Mouse (Mus musculus): ENCODE measurements at regions not wholly inside any gene's neighbourhood (a gene's known extent, or its start where the extent isn't known, plus 50 kb on each side); places are given as distances from the start of the nearest gene placed in this dataset.

DNA sequence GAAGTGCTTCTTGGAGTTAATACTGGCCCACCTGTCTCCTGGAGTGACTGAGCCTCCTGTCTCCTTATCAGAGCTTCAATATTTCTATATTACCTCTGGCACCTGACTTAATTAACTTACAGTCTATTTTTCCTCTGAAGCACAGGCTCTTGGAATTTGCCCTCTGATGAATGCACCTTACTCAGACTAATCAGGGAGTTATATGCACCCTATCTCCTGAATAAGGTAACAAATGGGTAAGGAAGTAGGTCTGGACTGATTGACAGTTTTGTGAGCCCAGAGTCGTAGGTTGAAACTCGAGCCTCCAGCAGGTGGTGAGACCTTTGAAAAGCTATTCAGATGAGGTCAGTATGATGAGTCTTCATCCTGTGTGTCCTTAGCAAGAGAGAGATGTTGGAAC is 304.9 kb upstream of the Mki67 start:
- no peak overlapping the region for H3K9ac ChIP-seq (ENCODE audit: low read length)
- ATAC-seq (replicated peaks; ENCODE audit: low FRiP score) (no peak), DNase-seq (ENCODE audit: low spot score) (no peak)
- no peak overlapping the region for H3K4me2 ChIP-seq (ENCODE audit: low read depth, low read length, severe bottlenecking)
- H3K4me3 ChIP-seq (ENCODE audit: low read depth, low read length): no peak overlapping the region
- 64% methylated on average over 2 of the region's 2 CpGs for WGBS
- H3K9me3 ChIP-seq (ENCODE audit: control insufficient read depth, low read length): no peaks in the 10 kb centered on the region
- no peaks in the 10 kb centered on the region for H3K36me3 ChIP-seq (ENCODE audit: control insufficient read depth, insufficient read depth, low read length)
- no peaks in the 10 kb centered on the region for H3K4me1 ChIP-seq (replicated peaks; ENCODE audit: control insufficient read depth, insufficient read depth, low read length)
- no peaks in the 10 kb centered on the region for H3K27me3 ChIP-seq (ENCODE audit: control insufficient read depth, insufficient read depth, low read length)
- H3K27ac ChIP-seq (ENCODE audit: low read depth, low read length): no peak overlapping the region

- Histone ChIP-seq H3K36me3 (ENCODE audit: control insufficient read depth, insufficient read depth, low read length) (no peaks in the 10 kb centered on the region), H3K9ac (ENCODE audit: low read length) (no peak overlapping the region), H3K4me2 (ENCODE audit: low read depth, low read length, severe bottlenecking) (no peak overlapping the region), H3K9me3 (ENCODE audit: control insufficient read depth, low read length) (no peaks in the 10 kb centered on the region), H3K27me3 (ENCODE audit: control insufficient read depth, insufficient read depth, low read length) (no peaks in the 10 kb centered on the region), H3K4me1 (replicated peaks; ENCODE audit: control insufficient read depth, insufficient read depth, low read length) (no peaks in the 10 kb centered on the region), H3K4me3 (ENCODE audit: low read depth, low read length) (no peak overlapping the region), H3K27ac (ENCODE audit: low read depth, low read length) (no peak overlapping the region)
- no peak for ATAC-seq (replicated peaks; ENCODE audit: low FRiP score)
- 75% methylated on average over 5 of the region's 5 CpGs for WGBS
- DNase-seq (ENCODE audit: low spot score): no peak
These were observed 306.8 kb upstream of the Mki67 start for GRCm38 (mm10) chr7:136022781-136023448.

GRCm38 (mm10) chr7:136026451-136026850 is 310.3 kb upstream of the Mki67 start:
- no peak overlapping the region for H3K27ac ChIP-seq (ENCODE audit: low read depth, low read length)
- no peak overlapping the region for H3K4me2 ChIP-seq (ENCODE audit: low read depth, low read length, severe bottlenecking)
- 76% methylated on average over 7 of the region's 7 CpGs for WGBS
- ATAC-seq (replicated peaks; ENCODE audit: low FRiP score): no peak
- no peaks in the 10 kb centered on the region for H3K9me3 ChIP-seq (ENCODE audit: control insufficient read depth, low read length)
- H3K36me3 ChIP-seq (ENCODE audit: control insufficient read depth, insufficient read depth, low read length): no peaks in the 10 kb centered on the region
- H3K9ac ChIP-seq (ENCODE audit: low read length): no peak overlapping the region
- no peak for DNase-seq (ENCODE audit: low spot score)
- no peak overlapping the region for H3K4me3 ChIP-seq (ENCODE audit: low read depth, low read length)
- no peaks in the 10 kb centered on the region for H3K27me3 ChIP-seq (ENCODE audit: control insufficient read depth, insufficient read depth, low read length)
- no peaks in the 10 kb centered on the region for H3K4me1 ChIP-seq (replicated peaks; ENCODE audit: control insufficient read depth, insufficient read depth, low read length)

GRCm38 (mm10) chr7:136032026-136032425 is 315.9 kb upstream of the Mki67 start:
- H3K4me3 ChIP-seq (ENCODE audit: low read depth, low read length): no peak overlapping the region
- 85% methylated on average over 6 of the region's 6 CpGs for WGBS

DNA sequence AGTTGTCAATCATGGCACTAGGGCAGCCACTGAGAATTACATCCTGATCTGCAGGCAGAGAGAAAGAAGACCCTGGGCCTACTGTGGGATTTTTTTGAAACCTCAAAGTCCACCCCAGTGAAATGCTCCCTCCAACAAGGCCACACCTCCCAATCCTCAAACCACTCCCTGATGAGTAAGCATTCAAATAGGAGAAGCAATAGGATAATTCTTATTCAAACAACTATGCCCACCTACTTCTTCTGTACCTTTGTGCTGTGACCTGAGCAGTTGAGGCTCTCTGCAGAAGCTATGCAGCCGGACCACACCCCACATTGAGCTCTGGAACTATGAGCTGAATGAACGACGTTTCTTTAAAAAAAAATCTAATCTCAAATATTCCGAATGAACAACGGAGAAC is 317.4 kb upstream of the Mki67 start:
- Histone ChIP-seq H3K4me1 (replicated peaks; ENCODE audit: control insufficient read depth, insufficient read depth, low read length) (no peaks in the 10 kb centered on the region), H3K4me3 (ENCODE audit: low read depth, low read length) (no peak overlapping the region), H3K27ac (ENCODE audit: low read depth, low read length) (no peak overlapping the region), H3K27me3 (ENCODE audit: control insufficient read depth, insufficient read depth, low read length) (no peaks in the 10 kb centered on the region), H3K4me2 (ENCODE audit: low read depth, low read length, severe bottlenecking) (no peak overlapping the region), H3K9me3 (ENCODE audit: control insufficient read depth, low read length) (no peaks in the 10 kb centered on the region), H3K9ac (ENCODE audit: low read length) (no peak overlapping the region), H3K36me3 (ENCODE audit: control insufficient read depth, insufficient read depth, low read length) (no peaks in the 10 kb centered on the region)
- no peak for DNase-seq (ENCODE audit: low spot score)
- ATAC-seq (replicated peaks; ENCODE audit: low FRiP score): no peak
- WGBS: 91% methylated on average over 5 of the region's 5 CpGs

More at GRCm38 (mm10) chr7:136032026-136032425, 315.9 kb upstream of the Mki67 start:
- Histone ChIP-seq H3K4me2 (ENCODE audit: low read depth, low read length, severe bottlenecking) (no peak overlapping the region), H3K27me3 (ENCODE audit: control insufficient read depth, insufficient read depth, low read length) (no peaks in the 10 kb centered on the region), H3K27ac (ENCODE audit: low read depth, low read length) (no peak overlapping the region), H3K9me3 (ENCODE audit: control insufficient read depth, low read length) (no peaks in the 10 kb centered on the region), H3K4me1 (replicated peaks; ENCODE audit: control insufficient read depth, insufficient read depth, low read length) (no peaks in the 10 kb centered on the region), H3K36me3 (ENCODE audit: control insufficient read depth, insufficient read depth, low read length) (no peaks in the 10 kb centered on the region), H3K9ac (ENCODE audit: low read length) (no peak overlapping the region)
- DNase-seq (ENCODE audit: low spot score) (no peak), ATAC-seq (replicated peaks; ENCODE audit: low FRiP score) (no peak)

- DNase-seq (ENCODE audit: low spot score) (no peak), ATAC-seq (replicated peaks; ENCODE audit: low FRiP score) (no peak)
- no peaks in the 10 kb centered on the region for H3K4me1 ChIP-seq (replicated peaks; ENCODE audit: control insufficient read depth, insufficient read depth, low read length)
- no peaks in the 10 kb centered on the region for H3K36me3 ChIP-seq (ENCODE audit: control insufficient read depth, insufficient read depth, low read length)
- H3K27ac ChIP-seq (ENCODE audit: low read depth, low read length): no peak overlapping the region
- no peak overlapping the region for H3K9ac ChIP-seq (ENCODE audit: low read length)
- H3K9me3 ChIP-seq (ENCODE audit: control insufficient read depth, low read length): no peaks in the 10 kb centered on the region
- H3K4me2 ChIP-seq (ENCODE audit: low read depth, low read length, severe bottlenecking): no peak overlapping the region
- WGBS: 84% methylated on average over 7 of the region's 7 CpGs
- no peaks in the 10 kb centered on the region for H3K27me3 ChIP-seq (ENCODE audit: control insufficient read depth, insufficient read depth, low read length)
- H3K4me3 ChIP-seq (ENCODE audit: low read depth, low read length): no peak overlapping the region
These were observed 319.6 kb upstream of the Mki67 start for GRCm38 (mm10) chr7:136035735-136036134.

GRCm38 (mm10) chr7:136038072-136038471 is 321.9 kb upstream of the Mki67 start:
- no peaks in the 10 kb centered on the region for H3K27me3 ChIP-seq (ENCODE audit: control insufficient read depth, insufficient read depth, low read length)
- H3K9ac ChIP-seq (ENCODE audit: low read length): no peak overlapping the region
- 0 out of 2 replicates have a peak, but pooled peaks cover 2% of the 10 kb centered on the region for H3K4me1 ChIP-seq (replicated peaks; ENCODE audit: control insufficient read depth, insufficient read depth, low read length)
- no peak for ATAC-seq (replicated peaks; ENCODE audit: low FRiP score)
- H3K4me3 ChIP-seq (ENCODE audit: low read depth, low read length): no peak overlapping the region
- no peak overlapping the region for H3K4me2 ChIP-seq (ENCODE audit: low read depth, low read length, severe bottlenecking)
- H3K9me3 ChIP-seq (ENCODE audit: control insufficient read depth, low read length): no peaks in the 10 kb centered on the region
- H3K36me3 ChIP-seq (ENCODE audit: control insufficient read depth, insufficient read depth, low read length): no peaks in the 10 kb centered on the region
- H3K27ac ChIP-seq (ENCODE audit: low read depth, low read length): no peak overlapping the region
- 79% methylated on average over 5 of the region's 5 CpGs for WGBS
- DNase-seq (ENCODE audit: low spot score): no peak

DNA sequence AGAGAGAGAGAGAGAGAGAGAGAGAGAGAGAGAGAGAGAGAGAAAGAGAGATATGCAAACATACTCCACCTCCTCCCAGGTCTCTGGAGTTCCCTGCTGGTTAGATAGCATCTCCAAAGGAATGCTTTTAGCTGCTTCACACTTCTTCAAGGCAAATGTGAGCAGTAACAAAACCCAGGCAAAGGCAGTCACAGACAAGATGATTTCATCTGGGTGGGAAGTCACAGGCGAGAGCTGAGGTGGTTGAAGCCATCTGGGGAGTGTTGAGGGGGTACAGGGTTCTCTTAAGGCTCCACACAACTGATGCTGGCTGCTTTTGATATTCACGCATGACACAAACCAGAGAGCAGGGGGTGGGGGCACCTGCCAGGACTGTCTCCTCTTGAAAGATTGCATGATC is 322.7 kb upstream of the Mki67 start:
- ATAC-seq (replicated peaks; ENCODE audit: low FRiP score) (no peak), DNase-seq (ENCODE audit: low spot score) (no peak)
- Histone ChIP-seq H3K9me3 (ENCODE audit: control insufficient read depth, low read length) (no peaks in the 10 kb centered on the region), H3K9ac (ENCODE audit: low read length) (no peak overlapping the region), H3K4me3 (ENCODE audit: low read depth, low read length) (no peak overlapping the region), H3K27ac (ENCODE audit: low read depth, low read length) (no peak overlapping the region), H3K36me3 (ENCODE audit: control insufficient read depth, insufficient read depth, low read length) (no peaks in the 10 kb centered on the region), H3K27me3 (ENCODE audit: control insufficient read depth, insufficient read depth, low read length) (no peaks in the 10 kb centered on the region), H3K4me2 (ENCODE audit: low read depth, low read length, severe bottlenecking) (no peak overlapping the region), H3K4me1 (replicated peaks; ENCODE audit: control insufficient read depth, insufficient read depth, low read length) (0 out of 2 replicates have a peak, but pooled peaks cover 2% of the 10 kb centered on the region)
- WGBS: 63% methylated on average over 2 of the region's 2 CpGs

GRCm38 (mm10) chr7:136041921-136042320 is 325.8 kb upstream of the Mki67 start:
- Histone ChIP-seq H3K4me1 (replicated peaks; ENCODE audit: control insufficient read depth, insufficient read depth, low read length) (peaks cover 6% of the 10 kb centered on the region), H3K4me3 (ENCODE audit: low read depth, low read length) (no peak overlapping the region), H3K9ac (ENCODE audit: low read length) (no peak overlapping the region), H3K4me2 (ENCODE audit: low read depth, low read length, severe bottlenecking) (no peak overlapping the region), H3K9me3 (ENCODE audit: control insufficient read depth, low read length) (no peaks in the 10 kb centered on the region), H3K27me3 (ENCODE audit: control insufficient read depth, insufficient read depth, low read length) (no peaks in the 10 kb centered on the region), H3K36me3 (ENCODE audit: control insufficient read depth, insufficient read depth, low read length) (no peaks in the 10 kb centered on the region), H3K27ac (ENCODE audit: low read depth, low read length) (no peak overlapping the region)
- WGBS: 65% methylated on average over 4 of the region's 4 CpGs
- DNase-seq (ENCODE audit: low spot score) (no peak), ATAC-seq (replicated peaks; ENCODE audit: low FRiP score) (no peak)
